Mouse (Mus musculus) thymus, adult 2 months (tissue): Measurements from ENCODE around the gene Tmem234.

Source experiments
- CTCF ChIP-seq: fragments of 200-500 bp; IDR thresholded peaks from 2 replicates; pipeline ENCODE4 v1.5.1; 2012; ENCODE audit warnings: mild to moderate bottlenecking, control low read depth, low read length, moderate library complexity, borderline replicate concordance; ENCODE audit not compliant: control insufficient read depth, poor library complexity, insufficient read depth; ENCODE audit errors: extremely low read depth
- POLR2A ChIP-seq: fragments of 200-500 bp; IDR thresholded peaks from 2 replicates; pipeline ENCODE4 v1.6.1; 2012; ENCODE audit warnings: mild to moderate bottlenecking, low read length, control low read depth, moderate library complexity; ENCODE audit not compliant: control insufficient read depth, poor library complexity, insufficient read depth; ENCODE audit errors: extremely low read depth

DNA sequence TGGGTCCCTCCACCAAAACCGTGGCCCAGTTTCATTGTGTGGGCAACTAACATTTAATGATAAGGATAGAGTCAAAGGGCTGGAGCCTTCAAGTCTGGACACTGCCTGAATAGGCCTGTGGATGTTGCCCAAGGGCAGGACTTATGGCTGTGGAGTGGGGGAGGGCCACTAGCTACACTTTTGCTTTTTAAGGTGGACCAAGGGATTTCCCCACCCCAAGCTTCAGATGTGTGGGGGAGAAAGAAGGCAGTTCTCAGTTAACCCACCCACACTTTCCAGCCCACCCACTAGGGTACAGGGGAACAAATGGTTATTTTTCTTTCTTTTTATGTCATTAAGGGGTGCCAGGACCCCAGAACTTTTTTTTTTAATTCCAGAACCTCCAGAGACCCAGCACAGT is 16.1 kb upstream of the Tmem234 start:
- TF ChIP-seq CTCF (no peak), POLR2A (no peak)
